In genomic region chr1:180848114-180848510, GRCm38 (mm10) we compare ENCODE assay signal across 7 mouse cellular contexts. TPM values are rescaled to one million over a fixed set of nuclear protein-coding genes. Genes with fewer than 3 reads are reported as not detected.
DNase-seq lines count a peak whose midpoint lies in the region; ATAC-seq lines count a peak whose summit lies in the region.

No protein-coding gene starts in this region.

- peaks cover 10% of the 10 kb centered on the region for H3K36me3 ChIP-seq in megakaryocyte, embryonic 14.5 days (replicated peaks; ENCODE audit: low read length)

- peaks cover 51% of the 10 kb centered on the region for H3K4me1 ChIP-seq in megakaryocyte, embryonic 14.5 days

- DNase-seq in adrenal gland, adult 8-10 months: peak; percentile 77
- peak; percentile 86 for DNase-seq in embryo, embryonic 11 days
- peak; percentile 71 for DNase-seq in gastrocnemius, postnatal 14 days
- peak; percentile 71 to 81 for DNase-seq in left cerebral cortex, postnatal 10 days (ENCODE audit: extremely low spot score in 1 of 2, low spot score in 2 of 2)
- DNase-seq in right cerebral cortex, postnatal 14 days: peak; percentile 41

- H3K27me3 ChIP-seq in megakaryocyte, embryonic 14.5 days (replicated peaks): no peaks in the 10 kb centered on the region

- no peaks in the 10 kb centered on the region for H3K9me3 ChIP-seq in megakaryocyte, embryonic 14.5 days

- peak overlapping the region; percentile 91 for H3K4me3 ChIP-seq in megakaryocyte, embryonic 14.5 days (replicated peaks)

- peak; percentile 59 for ATAC-seq in inflammation-experienced regulatory T-cells, adult 6 months

- intact Hi-C loops in gastrocnemius, postnatal 14 days (cut with DNase I; ENCODE audit: low total_unique reads): no loop called here
- intact Hi-C loops in left cerebral cortex, postnatal 10 days (cut with DNase I): no loop called here

RNA-seq across cellular contexts. Expression of gene Sde2, which starts 2.8 kb away (rescaled TPM):
- 10 to 100 TPM; 21.8 to 30.1 (median 25.7) TPM for total RNA-seq in adrenal gland, adult 8-10 months (2022)
- 1 to 10 TPM; 8.4 to 8.5 TPM for total RNA-seq in gastrocnemius, postnatal 14 days (2021)
- 10 to 100 TPM; 33.8 to 42.9 (median 37.5) TPM for polyA plus RNA-seq in inflammation-experienced regulatory T-cells, adult 6 months (2017; shearing (Covaris generic))
- 10 to 100 TPM; 20.1 to 21.1 TPM for total RNA-seq in left cerebral cortex, postnatal 10 days (2021)
- polyA plus RNA-seq in megakaryocyte, embryonic 14.5 days (2012; ENCODE audit: insufficient read depth, low replicate concordance): 8.2 and 18.2 TPM in 2 replicates

RNA-seq across cellular contexts. Expression of gene H3f3a, which starts 34.4 kb away (rescaled TPM):
- 100 to 1,000 TPM; 575 to 749 (median 648) TPM for total RNA-seq in adrenal gland, adult 8-10 months (2022)
- total RNA-seq in gastrocnemius, postnatal 14 days (2021): 100 to 1,000 TPM; 448 to 473 TPM
- 100 to 1,000 TPM; 553 to 843 (median 762) TPM for polyA plus RNA-seq in inflammation-experienced regulatory T-cells, adult 6 months (2017; shearing (Covaris generic))
- total RNA-seq in left cerebral cortex, postnatal 10 days (2021): 100 to 1,000 TPM; 442 to 467 TPM
- 752 and 2,061 TPM in 2 replicates for polyA plus RNA-seq in megakaryocyte, embryonic 14.5 days (2012; ENCODE audit: insufficient read depth, low replicate concordance)

RNA-seq across cellular contexts. Expression of gene Lefty2, which starts 44.8 kb away (rescaled TPM):
- 1 to 10 TPM; 1.1 to 3.0 (median 1.4) TPM for total RNA-seq in adrenal gland, adult 8-10 months (2022)
- not detected for total RNA-seq in gastrocnemius, postnatal 14 days (2021)
- polyA plus RNA-seq in inflammation-experienced regulatory T-cells, adult 6 months (2017; shearing (Covaris generic)): not detected
- 10 to 100 TPM; 10.9 to 12.4 TPM for total RNA-seq in left cerebral cortex, postnatal 10 days (2021)
- not detected in 2 replicates for polyA plus RNA-seq in megakaryocyte, embryonic 14.5 days (2012; ENCODE audit: insufficient read depth, low replicate concordance)

RNA-seq across cellular contexts. Expression of gene Pycr2, which starts 56.0 kb away (rescaled TPM):
- 10 to 100 TPM; 46.5 to 54.7 (median 50.7) TPM for total RNA-seq in adrenal gland, adult 8-10 months (2022)
- 10 to 100 TPM; 18.3 to 18.4 TPM for total RNA-seq in gastrocnemius, postnatal 14 days (2021)
- 10 to 100 TPM; 39.9 to 46.0 (median 44.5) TPM for polyA plus RNA-seq in inflammation-experienced regulatory T-cells, adult 6 months (2017; shearing (Covaris generic))
- total RNA-seq in left cerebral cortex, postnatal 10 days (2021): 10 to 100 TPM; 25.3 to 27.8 TPM
- polyA plus RNA-seq in megakaryocyte, embryonic 14.5 days (2012; ENCODE audit: insufficient read depth, low replicate concordance): 54.5 and 76.2 TPM in 2 replicates

Comparison
In these comparisons a context has a peak if more than half of its experiments do, and no peak if none do; other contexts are left out.
1. Peak in every context shown above with its lines: DNase-seq, ATAC-seq and H3K4me3 ChIP-seq.